Mouse (Mus musculus) cerebellum, adult 11 months (tissue): ENCODE measurements around the gene Ralbp1.

Experiments
- DNase-seq: peaks from one replicate; pipeline ENCODE4 v3.0.0; 2022

Ralbp1 gene

GRCm38 (mm10) chr17:65885697-65886529 is at the start of gene Ralbp1:
Gene Ralbp1 (minus strand): TSS chr17:65885798.
- DNase-seq = peak; percentile 44

DNA sequence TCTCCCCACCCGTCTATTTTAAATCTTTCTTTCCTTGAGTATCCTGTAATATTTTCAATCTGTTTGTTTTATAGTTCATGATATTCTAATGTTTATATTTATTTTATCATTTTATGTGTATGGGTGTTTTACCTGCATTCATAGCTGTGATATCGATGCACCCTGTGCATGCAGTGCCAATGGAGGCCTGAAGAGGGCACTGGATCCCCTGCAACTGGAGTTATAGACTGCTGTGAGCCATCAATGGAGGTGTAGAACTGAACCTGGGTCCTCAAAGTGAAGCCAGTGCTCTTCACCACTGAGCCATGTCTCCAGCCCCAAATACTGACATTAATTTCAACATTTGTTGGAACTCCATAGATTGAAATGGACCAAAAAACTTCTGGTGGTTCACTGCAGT is 48.1 kb upstream of the Ralbp1 start:
- DNase-seq = no peak

GRCm38 (mm10) chr17:65931525-65931924 is 45.9 kb upstream of the Ralbp1 start:
- DNase-seq = no peak

DNA sequence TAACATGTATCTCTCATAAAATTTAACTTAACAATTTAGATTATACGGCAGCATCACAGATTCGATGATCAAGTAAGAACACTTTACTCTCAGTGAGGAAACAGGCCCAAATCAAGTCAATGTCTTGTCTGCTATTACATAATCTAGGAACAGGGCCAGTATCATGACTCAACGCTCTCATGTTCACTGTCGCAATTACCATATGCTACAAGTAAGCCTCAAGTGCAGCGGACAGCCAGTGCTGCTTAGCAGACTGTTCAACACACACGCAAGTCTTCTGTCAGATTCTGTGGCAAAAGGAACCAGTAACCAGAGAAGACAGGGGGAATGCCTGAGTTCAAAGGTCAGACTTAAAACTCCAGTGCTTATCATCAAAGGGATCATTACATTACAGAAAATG is 45.4 kb upstream of the Ralbp1 start:
- peak; percentile 47 for DNase-seq

DNA sequence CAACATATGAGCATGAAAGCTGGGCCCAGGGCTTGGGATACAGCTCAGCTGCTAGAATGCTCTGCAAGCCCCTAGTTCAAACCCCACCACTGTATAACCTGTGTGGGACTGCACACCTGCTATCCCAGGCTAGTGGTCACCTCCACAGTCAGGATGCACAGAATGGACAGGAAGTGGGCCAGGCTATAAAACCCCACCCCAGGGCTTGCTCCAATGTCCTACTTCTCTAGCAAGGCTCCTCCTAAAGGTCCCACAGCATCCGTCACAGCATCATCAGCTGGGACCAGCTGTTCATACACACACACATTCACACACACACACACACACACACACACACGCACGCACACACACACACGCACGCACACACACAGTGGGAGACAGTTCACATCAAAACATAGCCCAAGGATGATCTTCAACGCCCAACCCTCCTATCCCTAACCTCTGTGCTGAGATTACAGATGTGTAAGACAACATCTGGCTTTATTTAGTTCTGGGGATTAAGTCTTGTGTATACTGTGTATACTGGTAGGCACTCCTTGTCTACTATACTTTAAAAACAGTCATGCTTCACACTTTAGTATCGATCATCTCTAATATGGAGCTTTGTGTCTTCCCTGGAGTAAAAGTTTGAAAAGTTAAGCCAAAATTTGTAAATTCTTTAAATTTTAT is 44.7 kb upstream of the Ralbp1 start:
- DNase-seq = no peak

DNA sequence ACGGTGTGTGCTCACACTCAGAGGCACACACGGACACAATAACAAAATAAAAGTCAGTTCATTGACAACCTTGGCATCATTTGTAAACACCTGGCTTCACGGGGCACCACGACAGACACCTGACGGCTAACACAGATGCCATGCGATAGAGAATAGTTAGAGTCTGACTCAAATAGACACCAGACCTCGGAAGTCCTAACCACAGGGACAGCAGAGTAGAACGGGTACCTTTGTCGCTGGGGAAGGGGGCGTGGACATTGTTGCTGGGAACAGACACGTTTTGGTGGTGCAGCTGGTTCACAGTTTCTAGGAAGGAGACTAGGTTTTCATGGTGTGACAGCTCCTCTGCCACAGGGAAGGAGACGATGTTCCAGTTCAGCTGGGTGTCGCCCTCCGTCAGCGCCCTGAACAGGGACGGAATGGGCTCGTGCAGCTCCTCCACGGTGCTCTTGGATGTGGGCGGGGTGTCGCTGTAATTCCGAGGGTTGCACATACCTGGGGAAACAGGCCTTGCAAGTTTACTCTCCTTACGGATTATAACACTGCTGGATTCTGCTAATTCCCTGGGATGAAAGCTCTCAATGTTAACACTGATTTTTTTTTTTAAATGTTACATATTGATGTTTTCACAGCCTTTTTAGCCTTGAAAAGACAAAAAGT is 43.9 kb upstream of the Ralbp1 start:
- no peak for DNase-seq

GRCm38 (mm10) chr17:65927077-65927476 is 41.5 kb upstream of the Ralbp1 start:
- no peak for DNase-seq

GRCm38 (mm10) chr17:65924218-65924617 is 38.6 kb upstream of the Ralbp1 start:
- DNase-seq = no peak

DNA sequence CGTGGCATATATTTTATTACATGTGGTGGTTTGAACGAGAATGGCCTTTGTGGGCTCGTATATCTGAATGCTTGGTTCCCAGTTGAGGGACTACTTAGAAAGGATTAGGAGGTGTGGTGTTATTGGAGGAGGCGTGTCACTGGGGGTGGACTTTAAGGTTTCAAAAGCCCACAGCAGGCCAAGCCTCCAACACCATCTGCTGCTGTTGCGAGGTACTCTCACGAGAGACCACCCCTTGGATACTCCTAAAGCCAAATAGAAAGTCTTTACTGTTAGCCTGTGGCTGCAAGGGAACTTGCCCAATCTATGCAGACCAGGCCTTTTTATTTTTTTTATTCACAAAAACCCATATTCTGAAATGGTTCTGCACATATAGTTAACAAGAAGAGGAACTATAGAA is 36.4 kb upstream of the Ralbp1 start:
- no peak for DNase-seq

DNA sequence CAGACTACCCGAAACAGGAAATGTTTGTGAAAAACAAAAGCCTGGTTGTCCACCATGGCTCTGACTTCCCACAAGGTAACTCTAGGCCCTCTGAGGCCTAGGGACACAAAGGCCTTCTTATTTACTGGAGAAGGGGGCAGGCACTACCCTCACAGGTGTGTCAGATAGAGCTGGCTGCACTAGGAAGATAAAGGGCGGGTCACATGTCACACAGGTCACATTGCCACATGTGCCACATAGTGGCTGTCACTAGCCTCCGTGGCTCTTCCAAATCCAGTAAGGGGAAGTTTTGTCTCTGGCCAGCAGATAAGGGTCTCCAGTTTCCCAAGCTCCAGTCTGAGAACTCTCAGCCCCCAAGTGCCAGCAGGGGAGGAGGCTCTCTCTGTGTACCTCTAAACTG is 33.6 kb upstream of the Ralbp1 start:
- no peak for DNase-seq

DNA sequence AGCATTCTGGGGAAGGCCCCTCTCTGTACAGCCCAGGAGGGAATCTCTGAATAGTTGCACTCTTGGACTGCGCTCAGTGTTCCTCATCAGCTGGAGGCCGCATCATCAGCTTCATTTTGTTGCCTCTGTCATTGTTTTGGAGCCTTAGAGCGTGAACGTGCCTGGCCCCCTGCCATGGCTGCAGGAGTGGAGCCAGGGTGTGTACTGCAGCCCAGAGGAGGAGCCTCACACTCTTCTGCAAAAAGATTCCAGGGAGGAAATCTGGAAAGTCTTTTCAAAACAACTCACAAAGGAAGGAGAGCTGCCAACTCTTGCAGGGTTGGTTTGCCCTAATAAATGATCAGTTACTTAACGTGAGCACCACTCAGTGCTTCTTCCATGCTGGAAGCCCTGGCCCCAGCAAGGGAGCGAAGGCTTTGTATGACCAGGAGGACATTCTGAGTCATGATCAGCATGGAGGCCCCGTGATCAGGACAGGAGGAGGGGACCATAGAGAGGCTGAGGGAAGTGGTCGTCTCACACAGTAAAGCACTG is 30.6 kb upstream of the Ralbp1 start:
- DNase-seq = peak; percentile 41

- DNase-seq = no peak
Observed at GRCm38 (mm10) chr17:65914083-65914482, 28.5 kb upstream of the Ralbp1 start.

GRCm38 (mm10) chr17:65912202-65912601 is 26.6 kb upstream of the Ralbp1 start:
- DNase-seq = no peak

DNA sequence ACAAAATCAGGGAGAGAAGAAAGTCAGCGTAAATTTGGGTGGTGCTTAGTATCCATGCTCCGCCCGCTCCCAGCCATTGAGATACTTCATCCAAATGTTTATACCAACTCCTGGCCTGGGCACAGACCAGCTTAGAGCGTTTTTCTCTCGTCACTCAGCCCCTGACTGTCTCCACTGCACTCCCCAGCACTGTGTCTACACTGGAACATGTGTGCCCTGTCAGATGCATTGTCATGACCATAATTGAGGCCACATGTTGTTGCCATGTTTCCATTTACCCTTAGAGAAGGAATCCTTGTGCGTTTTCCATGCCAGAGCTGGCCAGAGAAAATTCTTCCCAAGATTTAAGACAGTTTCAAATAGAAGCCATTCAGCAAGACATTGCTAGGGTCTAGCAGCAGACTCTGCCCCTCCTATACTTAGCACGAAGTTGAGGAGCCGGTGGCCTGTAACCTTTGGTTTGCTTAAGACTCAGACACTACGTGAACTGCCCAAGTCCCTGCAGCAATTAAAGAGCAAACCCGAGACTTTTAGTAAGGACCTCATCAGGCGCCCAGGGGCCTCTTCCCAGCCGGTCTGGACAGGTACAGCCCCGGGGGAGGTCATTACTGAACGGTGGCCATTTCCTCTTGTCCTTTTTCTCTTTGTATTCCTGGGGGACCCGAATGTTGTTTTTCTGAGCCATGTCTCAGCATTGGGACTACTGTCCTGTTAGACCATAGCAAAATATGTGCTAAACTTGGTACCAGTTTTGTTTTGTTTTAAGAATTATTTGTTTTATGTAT is 25.9 kb upstream of the Ralbp1 start:
- no peak for DNase-seq

DNA sequence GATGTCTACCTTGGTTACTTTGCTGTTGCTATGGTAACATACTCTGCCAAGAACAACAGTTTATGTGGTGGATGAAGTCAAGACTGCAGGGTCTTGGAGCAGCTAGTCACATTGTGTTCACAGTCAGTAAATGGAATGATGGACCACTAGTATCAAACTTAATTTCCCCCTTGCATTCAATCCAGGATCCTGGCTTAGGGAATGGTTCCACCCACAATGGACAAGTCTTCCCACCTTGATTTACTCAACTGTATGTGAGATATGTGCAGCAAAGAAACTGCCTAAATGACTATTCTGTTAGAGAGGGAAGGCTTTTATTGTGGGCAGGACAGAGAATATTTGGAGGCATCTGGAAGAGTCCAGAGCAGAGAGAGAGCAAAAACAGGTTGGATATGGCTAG is 22.7 kb upstream of the Ralbp1 start:
- no peak for DNase-seq

DNA sequence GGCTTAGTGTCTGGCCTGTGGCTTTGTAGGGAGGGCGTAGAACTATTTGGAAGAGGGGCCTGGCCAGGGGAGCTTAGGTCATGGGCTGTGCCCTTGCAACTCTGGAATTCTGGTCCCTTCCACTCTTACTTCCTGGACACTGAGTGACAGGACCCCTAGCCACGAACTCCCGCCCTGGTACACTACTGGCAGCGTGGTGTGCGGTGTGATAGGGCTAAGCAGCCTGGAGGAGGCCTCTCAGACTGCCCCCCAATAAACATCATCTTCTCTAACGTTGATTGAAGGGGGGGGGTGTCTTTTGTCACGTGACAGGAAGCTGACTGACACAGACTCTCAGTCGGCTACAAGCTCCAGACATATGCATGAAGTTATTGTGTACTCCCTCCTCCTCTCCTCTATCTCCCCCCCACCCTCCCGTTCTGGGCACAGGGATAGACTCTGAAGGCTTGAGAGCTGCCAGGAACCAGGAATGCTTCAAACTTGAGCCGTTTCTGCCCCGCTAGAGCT is 21.4 kb upstream of the Ralbp1 start:
- no peak for DNase-seq

- DNase-seq = no peak
Observed at GRCm38 (mm10) chr17:65906313-65906894, 20.8 kb upstream of the Ralbp1 start.

GRCm38 (mm10) chr17:65905241-65905640 is 19.6 kb upstream of the Ralbp1 start:
- no peak for DNase-seq

- DNase-seq = no peak
Observed at GRCm38 (mm10) chr17:65903826-65904225, 18.2 kb upstream of the Ralbp1 start.

DNA sequence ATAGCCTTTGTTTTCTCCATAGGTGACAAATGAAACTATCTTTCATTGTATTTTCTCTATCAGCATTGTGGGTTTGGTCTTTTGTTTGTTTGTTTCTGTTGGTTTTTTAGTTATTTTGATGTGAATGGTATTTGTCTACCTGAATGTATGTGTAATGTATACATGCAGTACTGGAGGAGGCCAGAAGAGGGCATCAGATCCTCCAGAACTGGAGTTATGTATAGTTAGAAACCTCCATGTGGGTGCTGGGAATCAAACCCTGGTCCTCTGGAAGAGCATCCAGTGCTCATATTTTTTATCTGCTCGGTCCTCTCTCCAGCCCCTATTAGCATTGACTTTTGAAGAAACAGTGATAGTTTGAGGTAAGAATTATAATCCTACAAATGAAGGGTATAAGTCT is 17.4 kb upstream of the Ralbp1 start:
- DNase-seq = no peak

GRCm38 (mm10) chr17:65902281-65902680 is 16.7 kb upstream of the Ralbp1 start:
- DNase-seq = no peak

DNA sequence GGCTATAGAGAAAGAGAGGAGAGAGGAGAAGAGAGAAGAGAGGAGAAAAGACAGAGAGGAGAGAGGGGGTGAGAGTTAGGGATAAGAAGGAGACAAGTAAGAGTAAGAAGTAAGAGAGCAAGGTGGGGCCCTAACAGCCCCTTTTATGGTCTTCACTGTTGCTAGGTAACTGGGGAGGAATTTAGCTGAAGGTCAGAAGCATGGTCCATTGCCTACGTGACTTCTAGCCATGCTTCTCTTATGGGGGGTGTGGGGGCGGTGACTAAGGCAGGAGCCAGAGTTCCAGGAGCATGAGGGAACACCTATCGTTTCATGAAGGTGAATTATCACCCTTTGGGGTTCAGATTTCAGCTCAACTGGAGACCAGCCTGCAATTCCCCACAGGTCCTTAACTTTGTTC is 10.4 kb upstream of the Ralbp1 start:
- no peak for DNase-seq
